Mouse (Mus musculus) hindbrain, embryonic 14.5 days (tissue): Measurements from ENCODE around the gene Mtg2. TPM values are rescaled to one million over a fixed set of nuclear protein-coding genes. Genes with fewer than 3 reads are reported as not detected.
A peak's percentile ranks its signal among the peaks of the same experiment; 100 is the strongest.

ENCODE experiments used
- ATAC-seq: fragments of 200-750 bp; cut with Nextera tagmentation; 2 replicates; pipeline ENCODE4 v1.8.0; 2017; ENCODE audit warnings: moderate number of reproducible peaks, mild to moderate bottlenecking, moderate TSS enrichment, moderate library complexity; ENCODE audit not compliant: low FRiP score
- DNase-seq: peaks from one replicate; pipeline ENCODE4 v3.0.0-alpha.2; 2015; ENCODE audit warnings: low spot score
- H3K27ac ChIP-seq: fragments of 300-500 bp; sonication (generic); 2 replicates; pipeline ENCODE4 v1.5.1; 2014; ENCODE audit warnings: mild to moderate bottlenecking, moderate library complexity
- H3K27me3 ChIP-seq: fragments of 300-500 bp; sonication (generic); 2 replicates; pipeline ENCODE4 v1.6.1; 2014; ENCODE audit warnings: mild to moderate bottlenecking, low read length, mixed read lengths; ENCODE audit not compliant: control insufficient read depth, insufficient read depth
- H3K36me3 ChIP-seq: fragments of 300-500 bp; sonication (generic); replicated peaks from 2 replicates; pipeline ENCODE4 v1.6.1; 2014; ENCODE audit not compliant: control insufficient read depth, insufficient read depth
- H3K4me1 ChIP-seq: fragments of 300-500 bp; sonication (generic); replicated peaks from 2 replicates; pipeline ENCODE4 v1.6.1; 2014; ENCODE audit warnings: antibody characterized with exemption, low read length, mixed read lengths; ENCODE audit not compliant: control insufficient read depth, insufficient read depth
- H3K4me2 ChIP-seq: fragments of 300-500 bp; sonication (generic); replicated peaks from 2 replicates; pipeline ENCODE4 v1.6.1; 2014; ENCODE audit warnings: mild to moderate bottlenecking, moderate library complexity
- H3K4me3 ChIP-seq: fragments of 300-500 bp; sonication (generic); replicated peaks from 2 replicates; pipeline ENCODE4 v1.5.1; 2014; ENCODE audit warnings: mild to moderate bottlenecking, low read length
- H3K9ac ChIP-seq: fragments of 300-500 bp; sonication (generic); 2 replicates; pipeline ENCODE4 v1.6.1; 2014
- H3K9me3 ChIP-seq: fragments of 300-500 bp; sonication (generic); 2 replicates; pipeline ENCODE4 v1.6.1; 2016; ENCODE audit warnings: low read length; ENCODE audit not compliant: control insufficient read depth
- WGBS: fragments of 180-500 bp; shearing (Covaris S2); extraction: QIAGEN DNeasy Blood & Tissue Kit; methylation state at CpG from one replicate; pipeline ENCODE4 v1.1.7; 2014; 5-methylcytosine and 5-hydroxymethylcytosine counted together
- polyA plus RNA-seq: library from polyadenylated mRNA; unstranded; fragments of >200 nt; fragmentation: Nextera tagmentation; extraction: Ambion mirVana; gene quantifications from 2 replicates; pipeline ENCODE4 v1.2.1, GENCODE M21; 2014

The Mtg2 gene
- polyA plus RNA-seq, 1 experiment from 2014 or later, result 29.4 TPM

GRCm38 (mm10) chr2:180032925-180033324, 37.5 kb upstream of the Mtg2 start:
- Histone ChIP-seq H3K4me2 (no peak overlapping the region), H3K9me3 (no peaks in the 10 kb centered on the region), H3K4me3 (no peak overlapping the region), H3K27ac (no peak overlapping the region), H3K36me3 (peaks cover 100% of the 10 kb centered on the region), H3K9ac (no peak overlapping the region), H3K27me3 (no peaks in the 10 kb centered on the region), H3K4me1 (peaks cover 11% of the 10 kb centered on the region)
- ATAC-seq (no peak), DNase-seq (no peak)
- 81% methylated on average over 3 of the region's 3 CpGs for WGBS

DNA sequence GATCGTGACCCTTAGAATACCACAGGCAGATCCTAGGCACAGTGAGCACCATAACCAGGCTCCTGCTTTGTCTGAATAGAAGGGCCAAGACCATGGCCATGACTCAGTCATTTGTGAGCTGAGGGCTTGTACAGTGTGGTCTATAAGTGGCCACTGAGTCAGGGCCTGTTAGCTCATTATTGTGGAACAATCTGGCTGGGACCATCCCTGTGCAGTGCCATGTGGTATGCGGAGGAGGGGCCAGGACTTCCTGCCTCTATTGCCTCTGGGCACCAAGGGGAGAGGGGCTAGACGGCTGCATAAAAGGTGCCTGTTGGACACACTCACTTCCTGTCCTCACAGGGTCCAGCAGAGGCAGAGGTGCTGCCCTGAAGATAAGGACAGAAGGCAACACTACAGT, 36.4 kb upstream of the Mtg2 start:
- no peaks in the 10 kb centered on the region for H3K9me3 ChIP-seq
- WGBS, result 63% methylated on average over 3 of the region's 3 CpGs
- no peaks in the 10 kb centered on the region for H3K27me3 ChIP-seq

GRCm38 (mm10) chr2:180034753-180035152, 35.6 kb upstream of the Mtg2 start:
- Histone ChIP-seq H3K36me3 (peaks cover 95% of the 10 kb centered on the region), H3K4me1 (no peaks in the 10 kb centered on the region), H3K27ac (no peak overlapping the region), H3K27me3 (no peaks in the 10 kb centered on the region), H3K9ac (no peak overlapping the region), H3K4me2 (no peak overlapping the region), H3K4me3 (no peak overlapping the region), H3K9me3 (no peaks in the 10 kb centered on the region)
- WGBS, result 71% methylated on average over 5 of the region's 5 CpGs
- DNase-seq, result no peak
- ATAC-seq, result no peak

More for the DNA sequence above, 36.4 kb upstream of the Mtg2 start:
- H3K4me2 ChIP-seq, result no peak overlapping the region
- H3K9ac ChIP-seq, result no peak overlapping the region
- peaks cover 100% of the 10 kb centered on the region for H3K36me3 ChIP-seq
- no peak overlapping the region for H3K4me3 ChIP-seq
- H3K27ac ChIP-seq, result no peak overlapping the region
- ATAC-seq (no peak), DNase-seq (no peak)
- 0 out of 2 replicates have a peak, but pooled peaks cover 2% of the 10 kb centered on the region for H3K4me1 ChIP-seq

- Histone ChIP-seq H3K4me3 (peak overlapping the region; percentile 98; the same call in 1 of the 2 replicates), H3K27ac (no peak overlapping the region), H3K27me3 (no peaks in the 10 kb centered on the region), H3K9me3 (no peaks in the 10 kb centered on the region), H3K36me3 (peaks cover 39% of the 10 kb centered on the region), H3K9ac (peak overlapping the region; percentile 44; the same call in 1 of the 2 replicates), H3K4me2 (peak overlapping the region; percentile 63), H3K4me1 (peaks cover 36% of the 10 kb centered on the region)
- ATAC-seq (no peak), DNase-seq (no peak)
- WGBS, result 64% methylated on average over 6 of the region's 6 CpGs
Observed at GRCm38 (mm10) chr2:180040406-180040805, 30.0 kb upstream of the Mtg2 start.

DNA sequence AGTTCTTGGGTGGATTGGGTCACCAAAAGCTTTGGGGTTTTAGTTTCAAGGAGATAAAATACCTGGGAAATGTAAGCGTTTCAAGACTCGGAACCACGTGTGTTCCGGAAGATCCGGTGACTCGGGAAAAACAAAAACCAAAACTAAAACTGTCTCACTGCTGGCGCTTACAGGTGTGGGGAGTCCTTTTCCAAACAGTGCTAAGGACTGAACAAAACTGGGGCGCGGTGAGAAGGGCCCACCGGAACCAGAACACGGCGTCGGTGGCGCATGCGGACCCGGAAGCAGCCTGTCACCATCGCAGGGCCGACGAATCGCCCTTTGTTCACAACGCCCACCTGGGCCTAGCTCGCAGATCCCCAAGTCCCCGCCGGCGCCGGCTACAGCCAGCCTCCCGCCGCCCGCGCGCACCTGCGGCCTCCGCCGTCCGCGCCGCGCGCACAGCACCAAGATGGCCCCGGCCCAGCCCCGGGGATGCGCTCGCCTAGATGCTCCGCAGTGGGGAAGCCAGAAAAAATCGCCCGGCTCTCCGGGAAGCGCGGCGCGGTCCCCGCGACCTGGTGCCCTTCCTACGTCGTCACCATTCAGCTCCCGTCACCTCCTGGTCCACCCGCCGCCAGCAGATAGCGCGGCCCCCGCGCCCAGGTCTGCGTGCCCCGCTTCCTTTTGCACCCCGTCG, 28.7 kb upstream of the Mtg2 start:
- DNase-seq (peak; percentile 42), ATAC-seq (peak; percentile 55)
- Histone ChIP-seq H3K4me2 (peak overlapping the region; percentile 63), H3K4me3 (peak overlapping the region; percentile 98), H3K27me3 (no peaks in the 10 kb centered on the region), H3K36me3 (peaks cover 26% of the 10 kb centered on the region), H3K9me3 (no peaks in the 10 kb centered on the region), H3K4me1 (peaks cover 36% of the 10 kb centered on the region), H3K27ac (peak overlapping the region; percentile 96), H3K9ac (peak overlapping the region; percentile 95)
- under 1% methylated on average over 44 of the region's 66 CpGs for WGBS

GRCm38 (mm10) chr2:180042256-180042857, 28.0 kb upstream of the Mtg2 start, which contains the start of the genes Psma7 and Ss18l1:
Gene Psma7, minus strand, starts transcription at chr2:180042433.
Gene Ss18l1, plus strand, starts transcription at chr2:180042509.
- Histone ChIP-seq H3K4me2 (peak within 1 kb of the TSS; percentile 63), H3K36me3 (peaks cover 19% of the 10 kb centered on the region), H3K4me1 (peaks cover 36% of the 10 kb centered on the region), H3K4me3 (peak within 1 kb of the TSS; percentile 98), H3K9ac (peak within 1 kb of the TSS; percentile 95), H3K9me3 (no peaks in the 10 kb centered on the region), H3K27ac (peak within 1 kb of the TSS; percentile 96), H3K27me3 (no peaks in the 10 kb centered on the region)
- DNase-seq (peak; percentile 93), ATAC-seq (peak; percentile 95)
- WGBS, result under 1% methylated on average over 74 of the region's 78 CpGs

DNA sequence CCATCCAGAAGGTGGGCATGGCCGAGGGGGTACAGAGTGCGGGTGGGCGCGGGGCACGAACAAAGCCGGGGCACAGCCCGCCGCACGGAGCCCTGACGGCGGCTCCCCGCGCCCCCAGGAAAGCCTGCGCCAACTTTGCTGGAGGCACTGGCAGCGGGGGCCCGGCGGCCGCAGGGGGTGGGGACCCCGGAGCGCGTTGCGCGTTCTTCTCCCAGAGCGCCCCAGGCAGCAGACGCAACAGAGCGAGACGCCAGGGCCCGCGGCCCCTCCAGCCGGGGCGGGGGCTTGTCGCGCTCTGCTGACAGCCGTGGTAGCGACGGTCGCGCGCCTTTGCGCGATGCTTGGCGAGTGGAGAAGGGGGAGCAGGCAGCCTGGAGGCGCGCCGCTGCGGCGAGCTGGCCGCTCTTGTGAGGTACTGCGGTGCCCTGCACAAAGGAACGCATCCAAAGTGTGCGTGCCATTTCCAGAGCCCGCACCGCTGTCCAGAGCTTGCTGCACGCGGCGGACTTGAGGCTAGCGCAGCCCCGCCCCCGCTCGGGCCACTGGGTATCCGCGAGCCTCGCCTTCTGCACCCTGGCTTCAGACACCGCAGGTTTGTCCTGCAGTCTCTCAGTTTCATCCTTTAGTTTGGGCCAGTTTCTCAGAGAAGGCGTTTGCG, 27.4 kb upstream of the Mtg2 start:
- DNase-seq (peak; percentile 77), ATAC-seq (peak; percentile 67)
- H3K36me3 ChIP-seq, result peaks cover 13% of the 10 kb centered on the region
- under 1% methylated on average over 62 of the region's 66 CpGs for WGBS
- peak overlapping the region; percentile 95 for H3K9ac ChIP-seq
- no peaks in the 10 kb centered on the region for H3K27me3 ChIP-seq
- peak overlapping the region; percentile 96 for H3K27ac ChIP-seq
- H3K4me3 ChIP-seq, result peak overlapping the region; percentile 98
- peak overlapping the region; percentile 63 for H3K4me2 ChIP-seq
- H3K9me3 ChIP-seq, result no peaks in the 10 kb centered on the region
- peaks cover 36% of the 10 kb centered on the region for H3K4me1 ChIP-seq

GRCm38 (mm10) chr2:180045283-180045682, 25.1 kb upstream of the Mtg2 start:
- ATAC-seq, result no peak
- H3K4me3 ChIP-seq, result no peak overlapping the region
- peaks cover 32% of the 10 kb centered on the region for H3K4me1 ChIP-seq
- H3K36me3 ChIP-seq, result no peaks in the 10 kb centered on the region; the same call in 1 of the 2 replicates
- no peaks in the 10 kb centered on the region for H3K9me3 ChIP-seq
- H3K4me2 ChIP-seq, result 0 out of 2 replicates have a peak overlapping the region, but pooled peaks have one; percentile 2
- H3K9ac ChIP-seq, result no peak overlapping the region
- no peak overlapping the region for H3K27ac ChIP-seq
- DNase-seq, result peak; percentile 46
- WGBS, result 57% methylated on average over 4 of the region's 4 CpGs
- H3K27me3 ChIP-seq, result no peaks in the 10 kb centered on the region

DNA sequence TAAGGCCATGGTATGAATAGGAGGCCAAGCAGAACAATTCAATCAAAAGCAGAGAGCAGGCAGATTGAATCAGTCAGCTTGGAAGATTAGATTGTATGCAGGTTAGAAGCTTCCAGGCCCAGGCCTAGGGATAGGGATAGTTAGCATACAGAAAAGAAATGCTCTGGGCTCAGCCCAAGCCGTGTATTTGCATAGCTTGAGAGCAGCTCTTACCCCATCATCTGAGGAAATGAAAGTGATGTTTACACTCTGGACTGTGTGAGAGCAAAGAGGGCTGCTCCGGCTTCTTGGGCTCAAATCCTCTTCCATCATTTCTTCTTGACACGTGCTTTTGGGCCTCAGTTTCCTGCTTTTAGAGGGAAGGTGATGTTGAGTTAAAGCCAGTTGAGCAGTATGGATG, 22.8 kb upstream of the Mtg2 start:
- WGBS, result 95% methylated on average over 3 of the region's 3 CpGs
- Histone ChIP-seq H3K36me3 (peaks cover 3% of the 10 kb centered on the region; the same call in 1 of the 2 replicates), H3K27me3 (no peaks in the 10 kb centered on the region), H3K4me3 (no peak overlapping the region), H3K9ac (no peak overlapping the region), H3K4me1 (peaks cover 21% of the 10 kb centered on the region), H3K9me3 (no peaks in the 10 kb centered on the region), H3K4me2 (no peak overlapping the region), H3K27ac (no peak overlapping the region)
- ATAC-seq, result no peak
- no peak for DNase-seq
